Mouse (Mus musculus) midbrain, embryonic 14.5 days (tissue): ENCODE measurements around the gene Meiob. TPM values are rescaled to one million over a fixed set of nuclear protein-coding genes. Genes with fewer than 3 reads are reported as not detected.

Experiments
- ATAC-seq: fragments of 200-750 bp; cut with Nextera tagmentation; 2 replicates; pipeline ENCODE4 v1.8.0; 2017; ENCODE audit warnings: moderate number of reproducible peaks, moderate library complexity; ENCODE audit not compliant: low FRiP score, low TSS enrichment
- DNase-seq: peaks from one replicate; pipeline ENCODE4 v3.0.0-alpha.2; 2015
- H3K27ac ChIP-seq: fragments of 300-500 bp; sonication (generic); replicated peaks from 2 replicates; pipeline ENCODE4 v1.5.1; 2014; ENCODE audit warnings: mild to moderate bottlenecking, low read depth, low read length, moderate library complexity
- H3K27me3 ChIP-seq: fragments of 300-500 bp; sonication (generic); 2 replicates; pipeline ENCODE4 v1.6.1; 2014; ENCODE audit warnings: low read length, control low read depth, mixed read lengths; ENCODE audit not compliant: control insufficient read depth, insufficient read depth
- H3K36me3 ChIP-seq: fragments of 300-500 bp; sonication (generic); 2 replicates; pipeline ENCODE4 v1.6.1; 2014; ENCODE audit warnings: low read length, control low read depth; ENCODE audit not compliant: control insufficient read depth, insufficient read depth
- H3K4me1 ChIP-seq: fragments of 300-500 bp; sonication (generic); 2 replicates; pipeline ENCODE4 v1.6.1; 2014; ENCODE audit warnings: mild to moderate bottlenecking, antibody characterized with exemption, low read length, control low read depth; ENCODE audit not compliant: control insufficient read depth, insufficient read depth
- H3K4me2 ChIP-seq: fragments of 300-500 bp; sonication (generic); 2 replicates; pipeline ENCODE4 v1.6.1; 2014; ENCODE audit warnings: mild to moderate bottlenecking, low read length, moderate library complexity
- H3K4me3 ChIP-seq: fragments of 300-500 bp; sonication (generic); replicated peaks from 2 replicates; pipeline ENCODE4 v1.5.1; 2014; ENCODE audit warnings: low read depth, low read length
- H3K9ac ChIP-seq: fragments of 300-500 bp; sonication (generic); replicated peaks from 2 replicates; pipeline ENCODE4 v1.6.1; 2014; ENCODE audit warnings: mild to moderate bottlenecking, low read length, moderate library complexity
- H3K9me3 ChIP-seq: fragments of 300-500 bp; sonication (generic); 2 replicates; pipeline ENCODE4 v1.6.1; 2016; ENCODE audit warnings: low read length, control low read depth, mixed read lengths; ENCODE audit not compliant: control insufficient read depth
- WGBS: fragments of 180-500 bp; shearing (Covaris S2); extraction: QIAGEN DNeasy Blood & Tissue Kit; methylation state at CpG from one replicate; pipeline ENCODE4 v1.1.7; 2014; 5-methylcytosine and 5-hydroxymethylcytosine counted together
- polyA plus RNA-seq: library from polyadenylated mRNA; unstranded; fragments of >200 nt; fragmentation: Nextera tagmentation; extraction: Ambion mirVana; gene quantifications from 2 replicates; pipeline ENCODE4 v1.2.1, GENCODE M21; 2014

Gene Meiob
- polyA plus RNA-seq, 1 experiment from 2014 or later, result not detected

- Histone ChIP-seq H3K27me3 (no peaks in the 10 kb centered on the region; the same call in 1 of the 2 replicates), H3K9me3 (no peaks in the 10 kb centered on the region), H3K36me3 (peaks cover 58% of the 10 kb centered on the region), H3K9ac (no peak overlapping the region), H3K4me3 (no peak overlapping the region), H3K27ac (no peak overlapping the region), H3K4me1 (peaks cover 6% of the 10 kb centered on the region), H3K4me2 (no peak overlapping the region)
- no peak for ATAC-seq
- no peak for DNase-seq
- 89% methylated on average over 3 of the region's 3 CpGs for WGBS
Observed at GRCm38 (mm10) chr17:24855838-24856464, 51.9 kb downstream of the Meiob start.

- DNase-seq (no peak), ATAC-seq (no peak)
- H3K4me1 ChIP-seq, result no peaks in the 10 kb centered on the region
- H3K27ac ChIP-seq, result no peak overlapping the region
- 93% methylated on average over 13 of the region's 13 CpGs for WGBS
- H3K4me3 ChIP-seq, result no peak overlapping the region
- no peak overlapping the region for H3K9ac ChIP-seq
- no peaks in the 10 kb centered on the region; the same call in 1 of the 2 replicates for H3K27me3 ChIP-seq
- peaks cover 64% of the 10 kb centered on the region for H3K36me3 ChIP-seq
- no peak overlapping the region for H3K4me2 ChIP-seq
- no peaks in the 10 kb centered on the region for H3K9me3 ChIP-seq
Observed at GRCm38 (mm10) chr17:24856589-24856988, 52.5 kb downstream of the Meiob start.

- WGBS, result 88% methylated on average over 8 of the region's 8 CpGs
- no peaks in the 10 kb centered on the region for H3K9me3 ChIP-seq
Observed at GRCm38 (mm10) chr17:24857831-24858470, 53.9 kb downstream of the Meiob start.

GRCm38 (mm10) chr17:24858967-24859366 lies 54.9 kb downstream of the Meiob start:
- H3K27me3 ChIP-seq, result no peaks in the 10 kb centered on the region
- 90% methylated on average over 6 of the region's 6 CpGs for WGBS
- H3K4me1 ChIP-seq, result no peaks in the 10 kb centered on the region
- no peak overlapping the region for H3K4me2 ChIP-seq
- no peak for ATAC-seq
- DNase-seq, result no peak
- H3K9me3 ChIP-seq, result no peaks in the 10 kb centered on the region
- no peak overlapping the region for H3K4me3 ChIP-seq
- H3K27ac ChIP-seq, result no peak overlapping the region
- H3K9ac ChIP-seq, result no peak overlapping the region
- peaks cover 72% of the 10 kb centered on the region for H3K36me3 ChIP-seq

More at GRCm38 (mm10) chr17:24857831-24858470, 53.9 kb downstream of the Meiob start:
- peaks cover 73% of the 10 kb centered on the region for H3K36me3 ChIP-seq
- H3K4me3 ChIP-seq, result no peak overlapping the region
- no peak overlapping the region for H3K9ac ChIP-seq
- ATAC-seq, result no peak
- no peak overlapping the region for H3K27ac ChIP-seq
- DNase-seq, result no peak
- no peaks in the 10 kb centered on the region for H3K27me3 ChIP-seq
- H3K4me2 ChIP-seq, result no peak overlapping the region
- no peaks in the 10 kb centered on the region for H3K4me1 ChIP-seq

- H3K4me1 ChIP-seq, result no peaks in the 10 kb centered on the region
- no peaks in the 10 kb centered on the region for H3K27me3 ChIP-seq
- ATAC-seq (no peak), DNase-seq (no peak)
- no peak overlapping the region for H3K4me2 ChIP-seq
- peaks cover 76% of the 10 kb centered on the region for H3K36me3 ChIP-seq
- no peak overlapping the region for H3K4me3 ChIP-seq
- H3K9ac ChIP-seq, result no peak overlapping the region
- 91% methylated on average over 8 of the region's 8 CpGs for WGBS
- no peaks in the 10 kb centered on the region for H3K9me3 ChIP-seq
- H3K27ac ChIP-seq, result no peak overlapping the region
Observed at GRCm38 (mm10) chr17:24860076-24860475, 56.0 kb downstream of the Meiob start.

- no peak for ATAC-seq
- no peaks in the 10 kb centered on the region for H3K9me3 ChIP-seq
- no peak overlapping the region for H3K4me3 ChIP-seq
- H3K4me2 ChIP-seq, result no peak overlapping the region
- DNase-seq, result no peak
- no peak overlapping the region for H3K27ac ChIP-seq
- H3K9ac ChIP-seq, result no peak overlapping the region
- no peaks in the 10 kb centered on the region for H3K4me1 ChIP-seq
- H3K36me3 ChIP-seq, result peaks cover 69% of the 10 kb centered on the region
- WGBS, result 96% methylated on average over 3 of the region's 3 CpGs
- H3K27me3 ChIP-seq, result no peaks in the 10 kb centered on the region
Observed at GRCm38 (mm10) chr17:24861785-24862184, 57.7 kb downstream of the Meiob start.

- no peak within 1 kb of the TSS for H3K9ac ChIP-seq
Observed at GRCm38 (mm10) chr17:24865776-24866175, 61.7 kb downstream of the Meiob start, which contains the start of gene Igfals. Gene Igfals, plus strand, starts transcription at chr17:24865997.

GRCm38 (mm10) chr17:24867914-24868313 lies 63.8 kb downstream of the Meiob start:
- ATAC-seq (no peak), DNase-seq (no peak)
- Histone ChIP-seq H3K9ac (no peak overlapping the region), H3K9me3 (no peaks in the 10 kb centered on the region), H3K4me3 (no peak overlapping the region), H3K27me3 (no peaks in the 10 kb centered on the region), H3K27ac (no peak overlapping the region), H3K4me2 (no peak overlapping the region), H3K36me3 (peaks cover 27% of the 10 kb centered on the region), H3K4me1 (no peaks in the 10 kb centered on the region)
- 91% methylated on average over 10 of the region's 10 CpGs for WGBS

More at GRCm38 (mm10) chr17:24865776-24866175, 61.7 kb downstream of the Meiob start, which contains the start of gene Igfals:
- DNase-seq (no peak), ATAC-seq (no peak)
- no peak within 1 kb of the TSS for H3K4me3 ChIP-seq
- no peaks in the 10 kb centered on the region for H3K27me3 ChIP-seq
- no peak within 1 kb of the TSS for H3K27ac ChIP-seq
- no peaks in the 10 kb centered on the region for H3K4me1 ChIP-seq
- H3K4me2 ChIP-seq, result no peak within 1 kb of the TSS
- WGBS, result 85% methylated on average over 8 of the region's 8 CpGs
- H3K9me3 ChIP-seq, result no peaks in the 10 kb centered on the region
- H3K36me3 ChIP-seq, result peaks cover 47% of the 10 kb centered on the region
